Mouse (Mus musculus) c-Kit-negative CD71-positive TER-119-positive erythroid progenitor cells, embryonic 14.5 days (primary cell): ENCODE measurements around the gene Tradd.
"Not testable (repeated sequence)": the region's sequence is repeated elsewhere in the genome, so short reads cannot be mapped to it uniquely, and the experiment has no call there.

Source experiments
- DNase-seq: peaks from one replicate; pipeline ENCODE4 v3.0.0-alpha.2; 2013; ENCODE audit warnings: low read depth, low spot score

Tradd gene

DNA sequence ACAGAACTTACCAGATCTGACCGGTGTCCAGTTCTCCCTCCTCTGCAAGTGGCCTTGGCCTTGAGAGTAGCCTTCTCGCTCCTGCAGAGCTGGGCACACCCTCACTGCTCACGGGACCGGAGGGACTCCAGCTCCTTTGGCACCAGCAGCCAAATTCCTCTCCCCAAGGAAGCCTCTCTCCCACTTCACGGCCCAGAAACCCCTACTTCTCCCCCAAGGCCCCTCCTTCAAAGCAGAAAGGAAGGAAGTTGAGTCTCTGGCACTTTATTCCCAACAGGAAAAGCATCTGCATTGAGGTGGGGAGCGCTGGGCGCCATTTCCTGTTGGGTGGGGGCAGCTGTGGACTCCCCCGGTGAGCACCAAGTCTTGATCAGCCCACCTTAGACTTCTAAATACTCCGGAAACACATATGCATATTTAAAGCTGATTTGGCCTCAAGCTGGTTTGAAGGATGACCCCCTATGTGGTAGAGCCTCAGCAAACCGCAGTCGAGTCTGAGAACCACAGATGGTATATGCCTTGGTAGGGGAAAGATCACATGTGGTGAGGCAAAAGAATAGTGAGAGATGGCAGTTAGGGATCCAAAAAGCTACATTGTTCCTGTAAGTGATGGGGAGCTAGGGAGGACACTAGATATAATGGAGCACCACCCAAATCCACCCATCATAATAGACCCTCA is 31.6 kb upstream of the Tradd start, which contains the start of gene Exoc3l:
Gene Exoc3l (minus strand): TSS at position 207 of the 679 bp plus-strand sequence.
- no peak for DNase-seq

DNA sequence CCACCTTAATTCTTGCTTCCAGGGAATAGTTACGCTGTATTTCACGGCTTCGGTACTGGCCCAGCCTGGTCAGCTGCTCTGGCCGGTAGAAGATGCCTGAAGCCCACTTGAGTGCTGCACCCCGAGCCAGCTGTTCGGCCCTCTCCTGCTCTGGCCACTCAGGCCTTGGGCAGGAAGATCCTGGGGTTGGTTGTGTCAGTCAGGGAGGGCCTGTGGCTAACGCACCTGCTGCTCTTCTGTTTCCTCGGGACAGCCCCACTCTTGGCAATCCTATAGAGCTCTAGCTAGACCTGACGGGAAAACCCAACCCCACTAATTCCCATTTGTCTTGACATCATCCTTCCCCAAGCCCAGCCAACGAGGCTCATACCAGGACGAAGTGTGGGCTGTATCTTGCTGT is 30.8 kb upstream of the Tradd start:
- DNase-seq: no peak

DNA sequence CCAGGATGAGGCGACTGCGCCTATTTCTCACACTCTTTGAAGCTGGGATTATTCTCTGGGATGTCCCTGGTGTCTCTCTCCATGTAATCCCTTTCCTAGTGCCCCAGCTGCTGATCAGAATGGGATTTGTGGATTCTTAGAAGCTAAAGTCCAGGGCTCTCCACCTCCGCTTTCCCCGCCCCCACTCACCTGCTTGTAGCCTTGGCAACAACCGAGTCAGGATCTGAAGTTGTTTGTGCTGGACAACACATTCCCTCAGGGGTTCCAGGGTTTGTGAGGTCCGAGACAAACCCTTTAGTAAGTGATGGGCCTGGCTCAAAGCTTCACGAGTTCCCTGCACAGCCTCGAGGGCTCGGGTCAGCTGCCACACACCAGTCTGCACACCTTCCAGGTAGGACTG is 30.4 kb upstream of the Tradd start:
- DNase-seq: no peak

DNA sequence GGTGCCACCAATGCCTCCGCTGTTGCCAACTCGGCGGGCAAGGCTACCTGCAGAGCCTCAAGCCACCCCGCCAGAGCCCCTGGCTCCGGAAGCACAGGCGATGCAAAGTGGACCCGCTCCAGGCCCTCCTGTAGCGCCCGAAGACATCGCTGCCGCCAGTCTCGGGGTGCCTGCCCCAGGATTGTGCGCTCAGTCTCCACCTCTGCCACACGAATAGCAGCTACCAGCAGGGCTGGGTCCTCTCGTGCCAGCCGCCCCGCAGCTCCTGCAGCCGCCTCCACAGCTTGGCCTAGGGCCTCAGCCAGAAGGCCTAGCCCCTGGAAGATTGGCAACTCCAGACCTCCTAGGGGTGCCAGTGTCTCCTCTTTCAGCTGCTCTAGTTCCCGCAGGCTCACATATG is 29.0 kb upstream of the Tradd start:
- DNase-seq: no peak

DNA sequence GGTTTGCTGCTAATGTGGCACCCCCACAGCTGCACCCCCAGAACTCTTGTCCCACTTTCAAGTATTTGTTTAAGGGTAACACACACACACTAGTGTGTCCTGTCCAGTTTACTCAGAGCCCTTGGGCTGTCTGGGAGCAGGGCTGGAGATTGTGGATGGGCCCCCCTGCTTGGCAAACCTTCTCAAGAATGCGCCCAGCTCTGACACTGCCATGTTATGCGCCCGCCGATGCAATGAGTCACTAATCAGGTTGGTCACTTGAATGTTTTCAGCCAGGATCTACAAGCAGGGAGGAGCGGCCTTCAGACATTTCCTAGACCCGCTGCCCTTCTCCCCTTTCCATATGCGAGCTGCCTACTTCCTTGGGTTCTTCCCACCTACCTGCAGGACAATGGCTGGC is 28.1 kb upstream of the Tradd start:
- no peak for DNase-seq

DNA sequence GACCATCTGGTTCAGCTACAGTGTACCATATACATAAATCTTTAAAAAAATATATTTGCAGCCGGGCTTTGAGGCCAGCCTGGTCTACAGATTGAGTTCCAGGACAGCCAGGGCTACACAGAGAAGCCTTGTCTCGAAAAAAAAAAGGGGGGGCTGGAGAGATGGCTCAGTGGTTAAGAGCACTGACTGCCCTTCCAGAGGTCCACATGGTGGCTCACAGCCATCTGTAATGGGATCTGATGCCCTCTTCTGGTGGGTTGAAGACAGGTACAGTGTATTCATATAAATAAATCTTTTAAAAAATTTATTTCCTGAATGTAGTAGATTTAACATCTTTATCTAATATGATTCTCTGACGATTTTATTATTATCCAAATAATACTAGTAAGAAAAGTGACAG is 27.4 kb upstream of the Tradd start:
- DNase-seq: not testable (repeated sequence)

DNA sequence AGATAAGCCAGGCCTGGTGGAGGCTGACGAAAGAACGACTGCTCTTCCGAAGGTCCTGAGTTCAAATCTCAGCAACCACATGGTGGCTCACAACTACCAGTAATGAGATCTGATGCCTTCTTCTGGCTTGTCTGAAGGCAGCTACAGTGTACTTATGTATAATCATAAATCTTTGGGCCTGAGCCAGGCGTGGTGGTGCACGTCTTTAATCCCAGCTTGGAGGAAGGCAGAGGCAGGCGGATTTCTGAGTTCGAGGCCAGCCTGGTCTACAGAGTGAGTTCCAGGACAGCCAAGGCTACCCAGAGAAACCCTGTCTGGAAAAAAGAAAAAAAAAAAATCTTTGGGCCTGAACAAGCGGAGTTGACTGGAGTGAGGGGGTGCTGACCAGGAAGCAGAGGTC is 27.0 kb upstream of the Tradd start:
- not testable (repeated sequence) for DNase-seq

DNA sequence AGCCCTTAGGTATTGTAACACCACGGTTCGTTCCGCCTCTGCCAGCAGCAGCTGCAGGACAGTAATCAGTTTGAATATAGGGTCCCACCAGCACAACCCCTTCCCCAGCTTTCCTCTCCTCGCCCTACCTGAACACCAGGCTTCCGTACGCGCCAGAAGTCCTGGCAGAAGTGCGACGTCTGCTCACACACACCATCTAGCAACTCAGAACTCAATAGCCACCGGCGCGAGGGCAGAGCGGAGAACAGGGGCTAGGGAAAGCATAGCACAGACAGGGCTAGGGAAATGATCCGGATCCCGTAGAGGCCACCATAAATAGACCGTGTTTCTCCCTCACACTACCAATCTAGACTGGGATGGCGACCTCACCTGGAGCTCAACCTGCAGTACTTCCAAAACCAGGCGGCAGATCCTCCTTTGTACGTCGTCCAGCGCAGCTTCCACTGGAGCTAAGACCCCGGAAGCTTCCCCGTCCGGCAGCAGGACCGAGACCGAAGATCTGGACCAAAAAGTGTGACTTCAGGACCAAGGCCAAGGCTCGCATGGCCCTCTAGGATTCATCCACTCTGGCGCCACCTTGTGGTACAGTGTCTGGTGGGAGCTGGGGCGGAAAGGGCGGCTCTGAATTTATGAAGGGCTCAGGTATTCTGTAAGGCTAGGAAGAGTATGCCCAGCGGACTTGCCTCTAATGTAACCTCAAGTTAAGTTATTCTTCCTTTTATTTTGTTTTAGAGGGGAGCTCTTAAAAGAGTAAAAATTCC is 26.3 kb upstream of the Tradd start:
- peak; percentile 79 for DNase-seq

DNA sequence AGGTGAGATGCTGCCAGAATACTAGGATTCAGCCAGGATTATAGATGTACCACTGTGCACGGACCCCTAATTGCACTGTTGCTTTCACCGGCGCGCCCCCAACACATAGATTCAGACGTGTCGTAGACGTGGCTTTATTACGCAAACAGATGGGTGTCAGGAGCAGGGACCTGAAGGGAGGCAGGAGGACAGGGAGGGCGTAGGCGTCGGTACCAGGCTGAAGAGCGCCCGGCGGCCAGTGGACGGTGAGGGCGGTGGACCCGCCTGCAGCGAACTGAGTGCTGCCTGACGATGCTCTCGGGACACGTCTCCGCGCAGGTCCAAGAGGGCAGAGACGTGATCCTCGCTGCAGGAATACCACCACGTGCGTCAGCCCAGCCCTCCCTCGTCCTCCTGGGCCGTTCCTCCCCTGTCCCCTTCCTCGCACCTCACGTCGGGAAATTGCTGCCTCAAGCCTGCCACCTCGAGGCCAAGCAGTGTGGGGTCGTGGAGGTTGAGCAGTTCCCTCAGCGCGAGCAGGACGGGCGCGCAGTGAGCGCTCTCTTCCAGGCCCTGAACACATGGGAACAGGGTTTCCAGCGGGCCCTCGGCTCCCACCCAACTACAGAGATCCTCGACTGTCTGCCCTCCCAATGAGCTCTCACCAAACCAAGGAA is 25.5 kb upstream of the Tradd start, which contains the start of gene 4931428F04Rik:
Gene 4931428F04Rik (minus strand): TSS at position 60 of the 656 bp plus-strand sequence.
- no peak for DNase-seq

DNA sequence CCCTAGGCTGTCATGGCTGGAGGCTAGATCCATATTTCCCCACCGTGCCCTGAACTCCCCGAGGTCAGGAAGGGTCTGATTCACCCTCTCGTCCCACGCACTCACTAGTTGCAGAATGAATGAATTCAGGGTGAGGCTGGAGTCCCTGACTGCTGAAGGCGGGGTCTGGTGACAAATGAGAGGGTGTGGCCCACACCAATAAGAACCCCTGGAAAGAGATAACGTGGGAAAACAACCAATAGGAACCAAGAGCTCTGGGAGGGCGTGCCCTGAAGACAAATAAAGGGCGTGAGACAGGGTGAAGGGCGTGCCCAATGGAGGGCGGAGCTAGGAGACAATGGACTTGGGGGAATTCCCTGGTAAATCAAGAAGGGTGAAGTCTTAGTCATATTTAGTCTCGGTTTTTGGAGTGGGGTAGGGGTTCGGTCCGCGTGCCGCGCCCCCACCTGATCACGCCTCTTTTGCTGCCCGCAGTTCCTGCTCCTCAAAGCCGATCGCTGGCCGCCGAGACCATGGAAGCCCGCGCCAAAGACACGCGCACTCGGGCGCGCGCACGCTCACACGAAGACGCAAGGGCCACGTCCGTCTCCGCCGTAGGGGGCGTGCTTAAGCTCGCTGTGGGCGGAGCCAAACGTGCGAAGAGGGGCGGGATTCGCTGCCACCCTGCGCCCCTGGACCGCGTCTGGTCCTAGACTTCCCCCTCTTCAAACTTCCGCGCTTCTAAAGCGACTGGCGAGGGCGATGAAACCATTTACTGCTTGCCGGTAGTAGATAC is 24.7 kb upstream of the Tradd start:
- no peak for DNase-seq

DNA sequence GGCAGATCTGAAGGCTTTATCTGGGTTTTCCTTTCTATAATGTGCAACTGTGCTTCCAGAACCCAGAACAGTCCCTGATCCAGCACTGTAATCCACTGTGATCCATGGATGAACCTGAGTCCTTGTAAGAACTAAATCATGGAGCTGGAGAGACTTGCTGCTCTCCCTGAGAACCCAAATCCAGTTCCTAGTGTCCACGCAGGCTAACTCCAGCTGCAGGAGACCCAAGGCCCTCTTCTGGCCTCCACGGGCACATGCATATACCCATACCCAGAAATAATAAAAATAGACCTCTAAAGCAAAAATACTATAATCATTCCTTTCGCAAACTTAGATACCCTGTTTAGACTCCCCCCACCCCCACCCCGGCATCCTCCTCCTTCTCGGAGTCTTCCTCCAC is 23.8 kb upstream of the Tradd start:
- DNase-seq: no peak

DNA sequence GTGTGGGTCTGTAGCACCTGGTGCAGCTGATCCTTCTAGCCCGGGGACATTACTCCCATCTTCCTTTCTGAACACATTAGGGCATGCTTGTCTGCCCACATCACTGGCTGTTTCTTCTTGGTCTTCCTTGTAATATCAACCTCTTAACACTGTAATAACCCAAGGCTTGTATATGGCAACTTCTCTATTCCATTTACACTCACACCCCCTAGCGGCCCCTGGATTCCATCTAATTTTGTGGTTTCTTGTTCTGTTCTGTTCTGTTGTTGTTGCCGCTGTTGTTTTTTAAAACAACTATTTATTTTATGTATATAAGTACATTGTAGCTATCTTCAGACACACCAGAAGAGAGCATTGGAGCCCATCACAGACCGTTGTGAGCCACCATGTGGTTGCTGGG is 22.5 kb upstream of the Tradd start:
- no peak for DNase-seq

DNA sequence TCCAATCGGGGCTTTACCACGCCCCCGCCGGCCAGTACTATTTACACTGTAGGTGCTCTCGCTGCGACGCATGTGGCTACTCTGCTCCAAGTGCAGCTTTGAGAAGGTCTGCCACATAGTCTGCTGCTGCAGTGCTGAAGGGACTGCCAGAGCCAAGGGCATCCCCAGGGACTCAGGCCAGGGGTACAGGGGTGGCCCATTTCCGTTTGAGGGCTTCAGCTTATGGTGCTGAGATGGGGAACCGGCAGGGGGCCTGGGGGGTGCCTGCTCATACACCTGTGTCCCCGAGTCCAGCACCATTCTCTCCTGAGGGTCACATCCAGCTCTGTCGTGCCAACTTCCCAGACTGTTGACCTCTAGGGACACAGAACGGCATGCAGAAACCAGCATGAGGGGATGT is 21.1 kb upstream of the Tradd start:
- DNase-seq: no peak

DNA sequence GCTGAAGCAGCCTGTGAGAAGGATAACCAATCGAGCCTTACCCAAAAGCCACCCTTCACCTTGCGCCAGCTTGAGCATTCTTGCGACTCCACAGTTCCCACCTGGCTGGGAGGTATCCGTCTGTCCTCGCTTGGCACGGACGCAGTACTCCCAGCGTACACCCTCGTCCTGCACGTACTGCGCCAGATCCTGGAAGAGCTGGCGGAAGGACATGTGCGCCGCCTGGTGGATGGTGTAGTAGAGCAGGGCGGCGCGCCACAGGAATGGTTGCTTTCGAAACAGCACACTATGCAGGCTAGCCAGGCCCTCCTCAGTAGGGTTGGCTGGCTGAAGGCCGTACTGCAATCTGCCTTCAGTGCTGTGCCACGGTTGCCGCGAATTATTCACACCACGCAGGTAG is 18.7 kb upstream of the Tradd start:
- DNase-seq: no peak

DNA sequence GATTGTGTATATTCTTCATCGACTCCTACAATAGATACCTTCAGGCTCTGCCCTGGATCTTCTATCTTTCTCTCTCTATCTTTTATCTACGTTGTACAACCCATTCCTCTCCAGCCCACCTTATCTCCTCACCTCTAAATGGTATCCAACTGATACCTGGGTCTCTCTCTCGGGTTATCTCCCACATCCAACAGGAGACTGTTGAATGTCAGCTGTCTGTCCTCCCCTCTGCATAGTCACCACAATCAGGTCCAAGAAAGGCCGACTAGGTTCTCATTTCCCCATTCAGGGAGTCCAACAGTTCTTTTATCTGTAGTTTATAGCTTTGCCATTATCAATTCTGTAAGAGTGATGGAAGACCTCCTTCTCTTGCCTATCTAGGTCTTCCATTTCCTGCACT is 17.8 kb upstream of the Tradd start:
- DNase-seq: no peak

DNA sequence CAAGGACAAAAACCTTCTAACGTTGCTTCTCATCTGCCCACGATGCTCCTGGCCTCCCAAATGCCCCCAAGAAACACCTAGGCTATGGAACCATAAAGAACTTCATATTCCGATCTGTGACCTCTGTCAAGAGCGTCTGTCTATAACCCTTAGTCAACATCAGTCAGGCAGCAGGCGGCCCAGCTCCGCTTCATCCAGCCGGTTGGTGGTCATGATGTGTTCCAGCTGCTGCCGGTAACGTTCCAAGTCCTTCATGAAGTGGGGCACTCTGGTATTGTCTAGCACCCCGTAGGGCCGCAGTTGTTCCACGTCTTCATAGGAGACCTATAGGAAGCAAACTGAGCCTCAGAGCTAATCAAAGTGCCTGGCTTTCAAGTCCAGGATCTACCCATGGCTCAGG is 17.4 kb upstream of the Tradd start:
- DNase-seq: no peak

DNA sequence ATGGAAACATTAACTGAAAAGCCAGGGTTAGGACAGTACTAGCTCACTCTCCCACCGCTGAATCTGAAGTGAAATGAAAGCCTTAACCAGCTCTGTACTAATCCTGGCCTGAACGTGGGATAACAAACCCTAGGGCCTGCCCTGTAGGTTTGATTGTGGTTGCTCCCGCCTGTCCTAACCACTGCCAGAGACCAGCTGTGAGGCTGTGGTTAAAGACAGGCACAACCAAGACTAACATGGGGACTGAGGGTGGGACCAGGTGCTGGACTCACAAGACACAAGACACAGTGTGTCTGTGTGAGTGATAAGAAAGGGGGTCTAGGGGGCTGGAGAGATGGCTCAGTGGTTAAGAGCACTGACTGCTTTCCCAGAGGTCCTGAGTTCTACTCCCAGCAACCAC is 16.2 kb upstream of the Tradd start:
- DNase-seq: no peak

DNA sequence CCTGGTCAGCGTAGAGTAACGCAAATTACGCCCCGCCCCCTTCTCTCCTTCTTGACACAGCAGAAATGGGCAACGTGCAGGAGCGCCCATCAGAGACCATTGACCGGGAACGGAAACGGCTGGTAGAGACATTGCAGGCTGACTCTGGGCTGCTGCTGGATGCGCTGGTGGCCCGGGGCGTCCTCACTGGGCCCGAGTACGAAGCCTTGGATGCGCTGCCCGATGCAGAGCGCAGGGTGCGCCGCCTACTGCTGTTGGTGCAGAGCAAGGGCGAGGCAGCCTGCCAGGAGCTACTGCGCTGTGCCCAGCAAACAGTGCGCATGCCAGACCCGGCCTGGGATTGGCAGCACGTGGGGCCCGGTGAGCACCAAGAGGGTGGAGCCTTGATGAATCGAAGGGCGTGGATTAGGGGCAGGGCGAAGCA is 14.5 kb upstream of the Tradd start:
- DNase-seq: no peak

DNA sequence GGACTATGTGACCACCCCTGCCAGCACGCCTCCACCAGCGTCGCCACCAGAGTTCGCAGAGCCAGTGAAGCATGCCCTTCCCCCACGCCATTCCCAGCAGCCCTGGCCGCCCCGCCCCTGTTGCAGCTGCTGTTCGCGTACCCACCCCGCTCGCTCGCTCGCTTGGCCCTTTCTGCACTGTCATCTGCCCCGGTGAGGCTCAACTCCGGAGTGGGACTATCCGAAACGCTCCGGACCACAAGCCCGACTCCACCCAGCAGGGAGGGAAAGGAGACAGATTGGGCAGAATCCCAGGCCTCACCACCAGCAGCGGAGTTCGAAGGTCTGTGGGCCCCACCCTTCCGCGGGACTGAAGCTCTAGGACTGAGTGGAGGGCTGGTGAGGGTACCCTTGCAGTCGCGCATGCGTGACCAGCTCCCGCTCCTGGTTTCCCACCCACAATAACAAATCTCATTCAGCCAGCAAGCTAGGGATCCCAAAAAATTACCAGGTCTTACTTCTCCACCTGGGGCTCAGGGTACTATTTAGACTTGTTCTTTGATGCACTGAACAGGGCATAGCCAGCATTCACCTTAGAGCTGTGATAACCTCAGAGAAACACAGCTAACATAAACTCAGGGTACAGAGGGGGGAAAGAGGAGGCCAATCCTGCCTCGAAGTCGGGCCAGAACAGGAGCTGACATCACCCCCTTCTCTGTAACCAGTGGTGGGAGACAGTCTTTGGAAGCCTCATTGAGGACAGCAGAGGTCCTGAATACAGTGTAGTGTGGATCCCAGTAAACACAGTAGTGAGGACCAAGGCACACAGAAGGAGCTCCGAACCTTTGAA is 12.1 kb upstream of the Tradd start:
- no peak for DNase-seq

DNA sequence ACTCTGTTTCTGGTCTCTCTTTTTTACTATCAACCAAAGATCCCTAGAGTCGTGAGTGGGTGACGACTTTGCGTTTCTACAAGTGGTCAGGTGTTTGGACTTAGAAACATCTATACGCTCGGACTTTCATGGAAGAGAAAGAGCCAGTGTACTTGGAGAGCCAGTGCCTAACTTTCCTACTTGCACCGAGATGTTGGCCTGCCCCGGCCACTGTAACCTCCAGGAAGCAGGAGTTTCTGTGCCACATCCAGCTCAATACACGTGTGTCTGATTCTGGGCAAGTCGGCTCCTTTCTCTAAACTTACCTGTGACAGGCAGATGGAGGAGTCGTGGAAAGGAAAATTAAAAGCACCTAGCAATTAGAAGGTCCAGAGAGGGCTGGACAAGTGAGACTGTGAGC is 11.4 kb upstream of the Tradd start, which contains the start of gene Nol3:
Gene Nol3 (plus strand): TSS at position 301 of the 400 bp plus-strand sequence.
- no peak for DNase-seq

DNA sequence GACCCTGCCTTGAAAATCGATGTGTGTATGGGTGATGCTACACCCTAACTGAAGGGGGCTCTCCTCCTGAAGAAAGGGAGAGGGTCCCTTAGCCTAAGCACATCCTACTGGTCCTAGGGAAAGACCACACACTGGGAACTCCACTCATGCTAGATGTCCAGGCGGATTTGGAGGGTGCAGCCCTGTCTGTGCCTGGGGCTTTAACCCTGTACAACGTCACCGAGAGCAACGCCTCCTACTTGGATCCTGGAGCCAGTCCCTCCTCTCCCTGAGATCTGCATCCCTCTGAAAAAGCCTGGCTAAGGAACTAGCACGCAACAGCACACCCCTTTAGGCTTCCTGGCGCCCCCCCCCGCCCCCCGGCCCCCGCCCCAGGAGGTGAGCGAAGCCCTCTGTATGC is 11.0 kb upstream of the Tradd start:
- DNase-seq: no peak
